ENCODE assay signal across 15 mouse cellular contexts in genomic region chr6:143170166-143170960, GRCm38 (mm10). TPM values are rescaled to one million over a fixed set of nuclear protein-coding genes. Genes with fewer than 3 reads are reported as not detected.
DNase-seq lines count a peak whose midpoint lies in the region; ATAC-seq and TF ChIP-seq lines count a peak whose summit lies in the region.
"Had no signal": no experiment of that assay in that cellular context is flagged by ENCODE, and none has a peak within 500 bp of the region (broad histone marks: within the 10 kb centered on the region; RNA-seq: fewer than 3 reads in every experiment).

No protein-coding gene starts in this region.

- no peak overlapping the region for H3K27ac ChIP-seq in heart, embryonic 13.5 days (replicated peaks)
- H3K27ac ChIP-seq in heart, embryonic 11.5 days (ENCODE audit: low read depth, low read length) = no peak overlapping the region
- H3K27ac ChIP-seq in liver, adult 2 months (replicated peaks; ENCODE audit: insufficient read depth, low read depth, low read length) = no peak overlapping the region
- H3K27ac ChIP-seq in midbrain, embryonic 15.5 days = no peak overlapping the region
- H3K27ac ChIP-seq: heart, embryonic 10.5 days; limb, embryonic 15.5 days had no signal

- no peak for ATAC-seq in heart, embryonic 13.5 days (ENCODE audit: extremely low read depth, insufficient number of reproducible peaks, low FRiP score, low TSS enrichment)
- ATAC-seq in heart, embryonic 11.5 days (replicated peaks; ENCODE audit: insufficient number of reproducible peaks, low FRiP score, low TSS enrichment) = no peak
- ATAC-seq in CD4-positive, CD25-positive, alpha-beta regulatory T cell, adult 4 months = peak; percentile 6
- no peak for ATAC-seq in granulocyte monocyte progenitor cell, adult 5-6 weeks (replicated peaks; ENCODE audit: poor library complexity, severe bottlenecking)
- ATAC-seq in midbrain, embryonic 15.5 days (replicated peaks) = no peak
- ATAC-seq: intestine, postnatal 0 days had no signal

- H3K4me2 ChIP-seq in heart, embryonic 13.5 days = peak overlapping the region; percentile 18; the same call in 1 of the 2 replicates
- H3K4me2 ChIP-seq in heart, embryonic 11.5 days = no peak overlapping the region
- no peak overlapping the region for H3K4me2 ChIP-seq in midbrain, embryonic 15.5 days

- H3K79me2 ChIP-seq in liver, adult 2 months (ENCODE audit: control insufficient read depth, insufficient read depth, low read length) = peaks cover 25% of the 10 kb centered on the region

- no peak for TF ChIP-seq POLR2A in liver, adult 2 months (IDR thresholded peaks at IDR 0.05; ENCODE audit: extremely low read depth, insufficient read depth, low read length)

- WGBS in heart, embryonic 13.5 days = 86% methylated on average over 4 of the region's 4 CpGs
- 88% methylated on average over 4 of the region's 4 CpGs for WGBS in heart, embryonic 11.5 days (ENCODE audit: insufficient replicate concordance)
- 62% methylated on average over 4 of the region's 4 CpGs for WGBS in liver, adult 2 months
- WGBS in midbrain, embryonic 15.5 days = 82% methylated on average over 4 of the region's 4 CpGs

- H3K4me1 ChIP-seq in heart, embryonic 13.5 days = peaks cover 54% of the 10 kb centered on the region
- peaks cover 14% of the 10 kb centered on the region; the same call in 1 of the 2 replicates for H3K4me1 ChIP-seq in heart, embryonic 11.5 days (ENCODE audit: control insufficient read depth, insufficient read depth, low read length)
- peaks cover 13% of the 10 kb centered on the region for H3K4me1 ChIP-seq in liver, adult 2 months (ENCODE audit: control insufficient read depth, insufficient read depth, low read length)
- H3K4me1 ChIP-seq in midbrain, embryonic 15.5 days = peaks cover 33% of the 10 kb centered on the region

- H3K27me3 ChIP-seq in heart, embryonic 13.5 days (replicated peaks) = no peaks in the 10 kb centered on the region
- no peaks in the 10 kb centered on the region for H3K27me3 ChIP-seq in heart, embryonic 11.5 days (ENCODE audit: control insufficient read depth, insufficient read depth, low read length)
- H3K27me3 ChIP-seq in liver, adult 2 months (ENCODE audit: control insufficient read depth, insufficient read depth, low read length) = no peaks in the 10 kb centered on the region
- no peaks in the 10 kb centered on the region for H3K27me3 ChIP-seq in midbrain, embryonic 15.5 days (replicated peaks)
- H3K27me3 ChIP-seq: limb, embryonic 15.5 days had no signal

- H3K4me3 ChIP-seq in heart, embryonic 13.5 days = no peak overlapping the region
- H3K4me3 ChIP-seq in heart, embryonic 11.5 days (ENCODE audit: low read depth, low read length) = no peak overlapping the region
- no peak overlapping the region for H3K4me3 ChIP-seq in liver, adult 2 months (ENCODE audit: insufficient read depth, low read depth, low read length)
- no peak overlapping the region for H3K4me3 ChIP-seq in midbrain, embryonic 15.5 days
- H3K4me3 ChIP-seq: heart, embryonic 10.5 days; limb, embryonic 15.5 days had no signal

- H3K9ac ChIP-seq in heart, embryonic 13.5 days = no peak overlapping the region
- H3K9ac ChIP-seq in heart, embryonic 11.5 days (ENCODE audit: low read depth, low read length) = no peak overlapping the region
- no peak overlapping the region for H3K9ac ChIP-seq in liver, adult 2 months (ENCODE audit: low read depth, low read length)
- H3K9ac ChIP-seq in midbrain, embryonic 15.5 days = no peak overlapping the region
- H3K9ac ChIP-seq: limb, embryonic 15.5 days had no signal

- no peak for TF ChIP-seq CTCF in liver, adult 2 months (IDR thresholded peaks at IDR 0.05; ENCODE audit: low read depth, low read length)

- DNase-seq in liver, adult 2 months (ENCODE audit: extremely low read depth, low read depth, low spot score) = peak; percentile 46
- no peak for DNase-seq in liver
- DNase-seq in induced T-regulatory cell, adult 2 months (ENCODE audit: low read depth) = peak; percentile 71
- DNase-seq: B cell, adult 2 months; cerebellum, postnatal 10 days; right cerebral cortex, postnatal 25 days; thymus, adult 18-20 months had no signal

- H3K36me3 ChIP-seq in heart, embryonic 13.5 days = peaks cover 35% of the 10 kb centered on the region
- H3K36me3 ChIP-seq in heart, embryonic 11.5 days (ENCODE audit: control insufficient read depth, insufficient read depth, low read length) = no peaks in the 10 kb centered on the region
- H3K36me3 ChIP-seq in liver, adult 2 months (ENCODE audit: control insufficient read depth, insufficient read depth, low read length) = peaks cover 5% of the 10 kb centered on the region; the same call in 1 of the 2 replicates
- H3K36me3 ChIP-seq in midbrain, embryonic 15.5 days (replicated peaks) = no peaks in the 10 kb centered on the region

- H3K9me3 ChIP-seq in heart, embryonic 13.5 days = no peaks in the 10 kb centered on the region
- no peaks in the 10 kb centered on the region for H3K9me3 ChIP-seq in heart, embryonic 11.5 days (replicated peaks; ENCODE audit: control insufficient read depth, low read length)
- no peaks in the 10 kb centered on the region for H3K9me3 ChIP-seq in midbrain, embryonic 15.5 days
- H3K9me3 ChIP-seq: heart, embryonic 10.5 days; limb, embryonic 15.5 days had no signal

RNA-seq across cellular contexts. Expression of gene Etnk1, which starts 3.3 kb away (rescaled TPM):
- polyA plus RNA-seq in heart, embryonic 13.5 days (2015; fragmentation: Nextera tagmentation; extraction: Ambion mirVana) = 11.0 and 12.0 TPM in 2 replicates
- 18.0 and 19.8 TPM in 2 replicates for polyA plus RNA-seq in heart, embryonic 11.5 days (2014; fragmentation: Nextera tagmentation; extraction: Ambion mirVana)
- total RNA-seq in liver, adult 2 months (2014; rRNA removed) = 26.4 and 36.6 TPM in 2 replicates
- polyA plus RNA-seq in liver, adult 2 months (2012; rRNA removed) = 14.0 and 14.4 TPM in 2 replicates
- 10 to 100 TPM; 24.4 to 38.9 TPM for polyA plus RNA-seq in CD4-positive, CD25-positive, alpha-beta regulatory T cell, adult 4 months (2017; shearing (Covaris generic))
- 38.0 and 47.4 TPM in 2 replicates for total RNA-seq in granulocyte monocyte progenitor cell, adult 5-6 weeks (2014; fragmentation: Nextera tagmentation)
- 54.0 and 54.3 TPM in 2 replicates for total RNA-seq in granulocyte monocyte progenitor cell, adult 5-6 weeks (2017)
- 45.0 and 50.3 TPM in 2 replicates for polyA plus RNA-seq in midbrain, embryonic 15.5 days (2015; fragmentation: Nextera tagmentation; extraction: Ambion mirVana)
